Mouse (Mus musculus): ENCODE results near the gene Taar1. TPM values are rescaled to one million over a fixed set of nuclear protein-coding genes. Genes with fewer than 3 reads are reported as not detected.

The Taar1 gene
- total RNA-seq, 1 experiment from 2014 or later, result not detected

DNA sequence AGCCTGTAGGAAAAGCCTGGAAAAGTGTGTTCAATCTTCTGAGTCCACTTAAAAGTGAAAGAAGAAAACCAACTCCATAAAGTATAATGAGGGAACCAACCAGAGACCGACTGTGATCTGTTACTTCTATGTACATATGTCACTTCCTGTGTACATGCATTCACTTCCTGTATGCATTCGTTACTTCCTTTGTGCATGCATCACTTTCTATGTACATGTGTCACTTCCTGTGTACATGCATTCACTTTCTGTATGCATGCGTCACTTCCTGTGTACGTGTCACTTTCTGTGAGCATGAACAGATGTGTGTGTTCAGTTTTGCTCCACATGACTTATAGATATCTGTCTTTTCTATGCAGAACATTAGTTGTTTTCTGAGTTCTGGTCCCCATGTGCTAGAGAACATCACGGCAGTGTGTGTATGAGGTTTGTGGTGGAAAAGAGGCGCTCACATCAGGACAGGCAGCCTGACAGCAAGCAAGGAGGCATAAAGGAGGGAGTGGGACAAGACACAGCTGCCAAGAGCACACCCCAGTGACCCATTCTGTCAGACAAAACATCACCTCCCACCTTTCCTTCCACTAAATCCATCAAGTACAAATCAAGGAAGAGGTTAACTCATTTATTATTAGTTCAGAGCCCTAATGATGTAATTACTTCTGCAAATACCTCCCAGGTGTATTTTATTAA is 44.9 kb downstream of the Taar1 start:
- no peak for ATAC-seq (ENCODE audit: extremely low read depth, insufficient number of reproducible peaks, low FRiP score, poor library complexity, severe bottlenecking)

DNA sequence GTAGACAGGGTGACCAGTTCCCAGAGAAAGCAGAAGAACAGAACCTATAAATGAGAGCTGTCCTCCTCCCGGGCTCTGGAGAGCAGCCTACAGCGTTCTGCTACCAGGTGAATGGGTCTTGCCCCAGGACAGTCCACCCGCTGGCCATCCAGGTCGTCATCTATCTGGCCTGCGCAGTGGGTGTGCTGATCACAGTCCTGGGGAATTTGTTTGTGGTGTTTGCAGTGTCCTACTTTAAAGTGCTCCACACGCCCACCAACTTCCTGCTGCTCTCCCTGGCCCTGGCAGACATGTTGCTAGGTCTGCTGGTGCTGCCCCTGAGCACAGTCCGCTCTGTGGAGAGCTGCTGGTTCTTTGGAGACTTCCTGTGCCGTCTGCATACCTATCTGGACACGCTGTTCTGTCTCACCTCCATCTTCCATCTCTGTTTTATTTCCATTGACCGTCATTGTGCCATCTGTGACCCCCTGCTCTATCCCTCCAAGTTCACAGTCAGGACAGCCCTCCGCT is 50.6 kb downstream of the Taar1 start, which contains the start of gene Taar5:
Gene Taar5, plus strand, starts transcription at position 51 of the 510 bp plus-strand sequence.
- ATAC-seq (ENCODE audit: extremely low read depth, insufficient number of reproducible peaks, low FRiP score, poor library complexity, severe bottlenecking), result no peak

Other genes with a start within 250 kb of the Taar1 start
- 830 and 867 TPM in 2 replicates for gene Rps12, start 133.1 kb upstream of the Taar1 start, total RNA-seq (2017)
- gene Slc18b1, start 123.4 kb upstream of the Taar1 start, total RNA-seq (2017), result not detected in 2 replicates
- 83.7 and 93.7 TPM in 2 replicates for gene Vnn3, start 68.9 kb upstream of the Taar1 start, total RNA-seq (2017)
- 0.86 TPM in 1 of 2 replicates, not detected in the other for gene Vnn1, start 25.7 kb upstream of the Taar1 start, total RNA-seq (2017)
- 0.61 TPM in 1 of 2 replicates, not detected in the other for gene Taar2, start 18.2 kb downstream of the Taar1 start, total RNA-seq (2017)
- not detected in 2 replicates for gene Taar3, start 29.2 kb downstream of the Taar1 start, total RNA-seq (2017)
- gene Taar4, start 40.1 kb downstream of the Taar1 start, total RNA-seq (2017), result not detected in 2 replicates
- not detected in 2 replicates for gene Taar5, start 50.4 kb downstream of the Taar1 start, total RNA-seq (2017)
- not detected in 2 replicates for gene Taar6, start 65.3 kb downstream of the Taar1 start, total RNA-seq (2017)
- gene Taar7a, start 73.1 kb downstream of the Taar1 start, total RNA-seq (2017), result not detected in 2 replicates
- gene Taar7b, start 79.6 kb downstream of the Taar1 start, total RNA-seq (2017), result not detected in 2 replicates
- not detected in 2 replicates for gene Taar7d, start 106.9 kb downstream of the Taar1 start, total RNA-seq (2017)
- not detected in 2 replicates for gene Taar7e, start 117.3 kb downstream of the Taar1 start, total RNA-seq (2017)
- gene Taar7f, start 129.2 kb downstream of the Taar1 start, total RNA-seq (2017), result not detected in 2 replicates
- not detected in 2 replicates for gene Taar8a, start 156.1 kb downstream of the Taar1 start, total RNA-seq (2017)
- not detected in 2 replicates for gene Taar8b, start 171.9 kb downstream of the Taar1 start, total RNA-seq (2017)
- not detected in 2 replicates for gene Taar8c, start 181.6 kb downstream of the Taar1 start, total RNA-seq (2017)
- not detected in 2 replicates for gene Taar9, start 189.2 kb downstream of the Taar1 start, total RNA-seq (2017)
- gene Stx7, start 228.9 kb downstream of the Taar1 start, total RNA-seq (2017), result 95.9 and 112 TPM in 2 replicates